Mouse (Mus musculus): ENCODE measurements around the gene Tmem50b. TPM values are rescaled to one million over a fixed set of nuclear protein-coding genes. Genes with fewer than 3 reads are reported as not detected.

Gene Tmem50b
- polyA plus RNA-seq, 1 experiment from 2014 or later = 38.7 TPM

DNA sequence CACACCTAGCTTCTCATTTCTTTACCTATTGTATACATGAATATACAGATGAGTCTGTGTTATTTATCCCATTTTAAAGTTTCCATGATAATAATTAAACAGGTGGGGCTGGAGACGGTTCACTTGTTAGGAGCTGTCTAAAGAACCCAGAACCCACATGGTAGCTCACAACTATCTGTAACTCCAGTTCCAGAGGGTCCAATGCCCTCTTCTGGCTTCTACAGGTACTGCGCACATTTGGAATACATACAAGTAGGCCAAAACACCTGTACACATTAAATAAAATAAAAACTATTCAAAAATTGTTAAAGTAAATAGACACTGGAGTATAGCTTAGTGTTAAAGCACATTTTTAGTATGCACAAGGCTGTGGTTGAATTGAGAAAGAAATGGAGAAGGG lies 15.3 kb downstream of the Tmem50b start:
- H3K4me3 ChIP-seq (replicated peaks) = no peak overlapping the region
- H3K4me1 ChIP-seq = no peaks in the 10 kb centered on the region
- WGBS = 80% methylated on average over 2 of the region's 2 CpGs
- H3K9ac ChIP-seq = no peak overlapping the region
- H3K4me2 ChIP-seq = no peak overlapping the region
- ATAC-seq (ENCODE audit: low FRiP score) = no peak
- H3K9me3 ChIP-seq = no peaks in the 10 kb centered on the region
- H3K36me3 ChIP-seq (replicated peaks) = peaks cover 29% of the 10 kb centered on the region
- H3K27me3 ChIP-seq = no peaks in the 10 kb centered on the region
- H3K27ac ChIP-seq = no peak overlapping the region

DNA sequence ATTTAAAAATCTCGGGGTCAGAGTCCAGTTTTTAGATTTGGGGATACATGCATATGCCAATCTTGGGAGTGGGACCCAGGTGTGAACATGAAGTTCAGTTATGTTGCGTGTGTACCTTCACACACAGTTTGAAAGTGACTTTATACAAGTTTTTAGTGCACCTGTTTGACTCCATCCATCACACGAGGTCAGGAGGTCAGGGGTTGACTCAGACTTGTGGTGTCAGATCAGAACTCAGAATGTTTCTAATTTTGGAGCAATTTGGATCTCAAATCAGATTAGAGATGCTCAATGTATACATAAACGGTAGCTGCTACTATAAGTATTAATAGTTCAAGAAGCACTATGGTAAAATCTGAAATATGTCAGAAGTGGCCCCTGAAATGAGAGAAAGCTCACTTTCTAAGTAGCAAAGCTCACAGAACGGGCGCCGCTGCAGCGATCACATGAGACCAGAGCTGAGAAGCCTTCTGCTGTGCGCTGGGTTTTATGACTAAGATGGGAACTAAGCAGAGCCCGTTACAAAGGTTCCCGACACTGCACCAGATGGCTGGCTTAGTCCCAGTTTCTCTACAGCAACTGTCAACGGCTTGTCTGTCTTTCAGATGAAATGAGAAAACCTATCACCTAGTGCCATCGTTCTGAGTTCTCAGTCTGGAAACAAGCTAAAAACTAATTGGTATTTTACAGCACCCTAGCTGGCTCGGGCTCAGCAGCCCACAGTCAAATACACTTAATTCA lies 18.4 kb downstream of the Tmem50b start:
- Histone ChIP-seq H3K27me3 (no peaks in the 10 kb centered on the region), H3K27ac (no peak overlapping the region), H3K4me3 (replicated peaks) (no peak overlapping the region), H3K4me2 (no peak overlapping the region), H3K9me3 (no peaks in the 10 kb centered on the region), H3K36me3 (replicated peaks) (peaks cover 16% of the 10 kb centered on the region), H3K9ac (no peak overlapping the region), H3K4me1 (no peaks in the 10 kb centered on the region)
- WGBS = 79% methylated on average over 14 of the region's 14 CpGs
- no peak for ATAC-seq (ENCODE audit: low FRiP score)

DNA sequence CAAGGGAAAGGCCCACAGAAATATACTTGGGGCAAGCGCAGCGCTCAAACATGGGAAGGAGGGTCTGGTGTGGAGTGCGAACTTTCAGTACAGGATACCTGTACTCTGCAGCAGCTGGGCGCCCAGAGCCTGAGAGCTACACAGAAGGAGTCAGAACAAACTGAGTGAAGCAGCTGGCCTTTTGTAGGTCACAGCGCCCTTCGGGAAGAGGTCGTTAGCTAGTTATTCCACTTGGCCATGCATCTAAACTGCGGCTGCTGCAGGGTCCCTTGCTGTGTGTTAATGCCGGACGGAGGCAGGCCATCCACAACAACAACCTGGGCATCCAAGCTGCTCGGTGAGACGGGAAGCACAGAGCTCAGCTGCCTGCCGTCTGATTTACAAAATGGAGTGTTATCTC lies 22.4 kb downstream of the Tmem50b start:
- Histone ChIP-seq H3K4me2 (no peak overlapping the region), H3K9ac (no peak overlapping the region), H3K4me3 (replicated peaks) (no peak overlapping the region), H3K27ac (0 out of 2 replicates have a peak overlapping the region, but pooled peaks have one; percentile 13), H3K4me1 (no peaks in the 10 kb centered on the region), H3K36me3 (replicated peaks) (peaks cover 9% of the 10 kb centered on the region), H3K27me3 (no peaks in the 10 kb centered on the region), H3K9me3 (no peaks in the 10 kb centered on the region)
- ATAC-seq (ENCODE audit: low FRiP score) = no peak
- 57% methylated on average over 13 of the region's 13 CpGs for WGBS

DNA sequence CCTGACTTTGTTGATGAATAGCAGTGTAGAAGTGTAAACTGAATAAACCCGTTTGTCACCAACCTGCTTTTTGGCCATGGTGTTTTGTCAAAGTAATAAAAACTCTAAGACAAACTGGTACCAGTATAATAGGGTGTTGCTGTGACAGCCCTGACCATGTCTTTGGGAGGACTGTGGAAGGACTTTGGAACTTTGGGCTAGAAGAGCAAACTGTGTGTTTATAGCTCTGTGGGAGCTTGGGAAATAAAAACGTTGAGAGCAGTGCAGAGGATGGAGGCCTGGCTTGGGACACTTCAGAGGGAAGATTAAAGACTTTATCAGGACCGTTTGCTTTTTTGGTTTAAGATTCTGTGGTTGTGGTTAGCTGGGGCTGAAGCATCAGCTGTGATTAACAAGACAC lies 26.5 kb downstream of the Tmem50b start:
- Histone ChIP-seq H3K9me3 (no peaks in the 10 kb centered on the region), H3K27ac (no peak overlapping the region), H3K36me3 (replicated peaks) (peaks cover 9% of the 10 kb centered on the region), H3K4me1 (no peaks in the 10 kb centered on the region), H3K9ac (no peak overlapping the region), H3K27me3 (no peaks in the 10 kb centered on the region), H3K4me3 (replicated peaks) (no peak overlapping the region), H3K4me2 (no peak overlapping the region)
- ATAC-seq (ENCODE audit: low FRiP score) = no peak
- 78% methylated on average over 3 of the region's 3 CpGs for WGBS

DNA sequence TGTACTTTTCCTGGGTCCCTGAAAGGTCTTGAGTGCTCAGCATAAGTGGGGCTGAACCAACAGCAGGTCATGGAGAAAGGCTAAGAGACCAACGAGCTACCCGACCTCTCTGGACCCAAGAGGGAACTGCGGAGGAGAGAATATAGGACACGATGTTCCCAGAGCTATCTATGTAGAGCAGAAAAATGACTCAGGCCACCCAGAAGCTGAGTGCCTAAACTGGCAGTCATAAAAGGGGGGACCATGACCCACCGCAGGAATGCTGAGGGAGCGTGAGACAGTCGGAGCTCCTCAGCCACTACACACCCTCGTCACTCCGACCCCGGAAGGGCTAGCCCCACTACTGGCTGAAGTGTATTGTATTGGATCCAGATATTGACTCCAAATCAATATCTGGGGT lies 28.6 kb downstream of the Tmem50b start:
- WGBS = 87% methylated on average over 10 of the region's 10 CpGs
- H3K36me3 ChIP-seq (replicated peaks) = peaks cover 4% of the 10 kb centered on the region; the same call in 1 of the 2 replicates

DNA sequence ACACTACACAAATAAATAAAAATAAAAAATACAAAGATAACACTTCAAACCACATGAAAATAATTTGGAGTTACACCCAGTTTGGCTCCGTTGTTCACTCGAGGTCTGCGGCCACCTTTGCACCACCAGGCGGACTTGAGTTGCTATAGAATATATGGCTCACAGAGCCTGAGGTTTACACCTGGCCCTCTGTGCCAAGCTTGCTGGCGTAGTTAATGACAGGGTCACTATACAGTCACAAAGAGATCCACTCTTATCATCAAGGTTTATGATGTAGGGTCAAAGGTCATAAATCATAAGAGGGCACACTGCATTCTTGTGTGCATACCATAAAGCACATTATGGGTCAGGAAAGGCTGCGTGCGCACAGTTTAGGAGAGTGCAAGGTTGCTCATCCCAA lies 31.6 kb downstream of the Tmem50b start:
- no peaks in the 10 kb centered on the region for H3K4me1 ChIP-seq
- ATAC-seq (ENCODE audit: low FRiP score) = no peak
- H3K4me2 ChIP-seq = no peak overlapping the region
- no peak overlapping the region for H3K27ac ChIP-seq
- 91% methylated on average over 7 of the region's 7 CpGs for WGBS
- H3K36me3 ChIP-seq (replicated peaks) = peaks cover 17% of the 10 kb centered on the region
- no peaks in the 10 kb centered on the region for H3K9me3 ChIP-seq
- no peaks in the 10 kb centered on the region for H3K27me3 ChIP-seq
- no peak overlapping the region for H3K4me3 ChIP-seq (replicated peaks)
- no peak overlapping the region for H3K9ac ChIP-seq

More for the DNA sequence above, 28.6 kb downstream of the Tmem50b start:
- H3K9me3 ChIP-seq = no peaks in the 10 kb centered on the region
- H3K4me2 ChIP-seq = no peak overlapping the region
- no peak overlapping the region for H3K9ac ChIP-seq
- ATAC-seq (ENCODE audit: low FRiP score) = no peak
- H3K4me3 ChIP-seq (replicated peaks) = no peak overlapping the region
- H3K27me3 ChIP-seq = no peaks in the 10 kb centered on the region
- H3K27ac ChIP-seq = no peak overlapping the region
- no peaks in the 10 kb centered on the region for H3K4me1 ChIP-seq

DNA sequence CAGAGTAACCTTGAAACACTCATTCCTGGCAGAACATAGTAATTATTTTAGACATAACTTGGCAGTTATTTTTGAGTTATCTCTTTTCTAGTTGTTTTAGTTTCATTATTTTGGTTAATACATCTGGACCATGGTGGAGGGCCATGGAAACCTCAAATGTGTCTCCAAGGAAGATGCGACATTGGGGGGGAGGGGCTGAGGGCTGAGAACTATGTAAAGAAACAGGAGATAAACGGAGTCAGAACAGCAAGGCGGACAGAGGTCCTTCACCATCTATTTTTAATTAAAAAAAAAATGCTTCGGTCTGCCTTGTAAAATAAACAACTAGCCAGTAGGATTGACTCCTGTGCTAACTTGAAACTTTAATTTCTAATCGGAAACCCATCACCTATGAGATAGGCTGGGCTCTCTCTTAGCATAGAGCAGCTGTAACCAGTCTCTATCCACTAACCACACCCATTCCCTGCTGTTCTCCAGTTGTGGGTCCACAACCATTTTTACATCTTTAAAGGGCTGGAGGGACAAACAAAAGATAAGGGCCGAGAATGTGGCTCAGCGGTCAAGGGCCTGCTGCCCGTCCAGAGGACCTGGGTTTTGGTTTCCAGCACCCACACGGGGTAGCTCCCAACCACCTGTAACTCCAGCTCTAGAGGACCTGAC lies 32.2 kb downstream of the Tmem50b start:
- 72% methylated on average over 9 of the region's 9 CpGs for WGBS
- no peak overlapping the region for H3K4me3 ChIP-seq (replicated peaks)

DNA sequence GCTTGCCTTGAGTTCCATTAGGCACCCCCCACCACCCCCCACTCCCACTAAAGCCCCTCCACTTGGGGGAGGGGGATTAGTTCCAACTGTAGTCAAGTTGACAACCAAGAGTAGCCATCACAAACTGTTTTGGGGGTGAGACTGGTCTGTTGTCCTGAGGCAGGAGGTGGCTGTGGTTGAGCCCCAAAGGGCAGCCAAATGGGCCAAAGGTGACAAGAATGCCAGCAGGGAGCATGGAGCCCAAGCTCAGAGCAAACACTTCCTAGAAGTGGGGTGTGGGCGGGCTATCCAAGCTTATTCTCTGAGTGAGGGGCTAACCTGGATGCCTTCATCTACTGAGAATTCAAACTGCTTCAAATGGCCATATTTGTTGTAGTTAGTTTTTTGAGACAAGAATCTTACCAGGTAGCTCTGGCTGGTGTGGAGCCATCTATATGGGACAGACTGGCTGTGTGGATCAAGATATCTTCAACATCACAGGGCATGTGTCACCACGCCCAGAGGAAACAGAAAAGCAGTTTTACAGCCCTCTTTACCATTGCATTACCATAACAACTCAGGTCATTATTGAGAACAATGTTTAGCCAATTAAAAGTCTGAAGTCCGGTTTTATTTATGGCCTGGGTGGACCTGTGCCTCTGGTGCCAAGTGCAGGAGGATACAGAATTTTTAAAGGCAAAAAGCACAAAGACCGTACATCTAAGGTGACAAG lies 32.9 kb downstream of the Tmem50b start:
- Histone ChIP-seq H3K27me3 (no peaks in the 10 kb centered on the region), H3K36me3 (replicated peaks) (peaks cover 17% of the 10 kb centered on the region), H3K4me2 (no peak overlapping the region), H3K27ac (no peak overlapping the region), H3K4me1 (no peaks in the 10 kb centered on the region), H3K9me3 (no peaks in the 10 kb centered on the region), H3K4me3 (replicated peaks) (no peak overlapping the region), H3K9ac (no peak overlapping the region)
- ATAC-seq (ENCODE audit: low FRiP score) = no peak
- WGBS = 86% methylated on average over 4 of the region's 4 CpGs

More for the DNA sequence above, 32.2 kb downstream of the Tmem50b start:
- Histone ChIP-seq H3K9me3 (no peaks in the 10 kb centered on the region), H3K27me3 (no peaks in the 10 kb centered on the region), H3K27ac (no peak overlapping the region), H3K4me2 (no peak overlapping the region), H3K9ac (no peak overlapping the region), H3K36me3 (replicated peaks) (peaks cover 17% of the 10 kb centered on the region), H3K4me1 (no peaks in the 10 kb centered on the region)
- ATAC-seq (ENCODE audit: low FRiP score) = no peak

DNA sequence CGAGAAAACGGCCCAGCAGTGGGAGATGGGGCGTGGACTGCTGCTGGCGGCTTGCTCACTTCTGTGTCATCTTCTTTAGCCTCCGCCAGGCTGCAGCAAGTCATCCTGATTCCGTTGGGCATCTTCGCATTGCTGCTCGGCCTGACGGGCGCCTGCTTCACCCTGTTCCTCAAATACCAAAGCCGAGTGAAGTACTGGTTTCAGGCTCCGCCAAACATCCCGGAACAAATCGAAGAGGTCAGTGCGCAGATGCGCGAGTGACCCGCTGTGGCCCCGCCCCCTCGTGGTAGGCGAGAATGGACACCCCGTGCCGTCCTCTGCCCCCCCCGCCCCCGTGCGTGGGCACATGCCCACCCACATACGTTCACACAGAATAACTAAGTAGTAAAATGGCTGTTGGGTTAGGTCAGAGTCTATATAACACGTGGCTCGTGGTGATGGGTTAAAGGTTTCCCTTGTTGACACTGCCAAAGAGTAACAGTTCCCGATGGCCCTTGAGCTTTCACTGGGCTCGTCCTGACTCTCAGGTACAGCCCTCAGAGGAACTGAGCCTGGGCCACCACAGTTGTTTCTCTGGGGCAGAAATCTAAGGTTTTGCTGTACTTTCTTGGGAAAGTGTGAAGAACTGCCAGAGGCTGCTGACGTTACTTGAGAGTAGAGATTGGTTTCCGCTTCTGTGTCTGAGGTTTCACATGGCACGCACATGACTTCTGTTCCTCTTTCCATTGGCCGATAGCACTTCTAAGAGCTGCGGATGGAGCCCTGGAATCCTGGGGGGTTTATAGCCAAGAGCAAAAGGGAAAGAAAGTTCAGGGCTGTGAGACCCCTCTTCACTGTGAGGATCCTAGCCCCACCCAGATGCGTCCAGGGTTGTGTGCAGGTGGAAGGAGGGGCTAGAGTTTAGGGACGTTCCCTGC lies 35.8 kb downstream of the Tmem50b start:
- Histone ChIP-seq H3K9me3 (no peaks in the 10 kb centered on the region), H3K4me2 (peak overlapping the region; percentile 26), H3K4me3 (replicated peaks) (no peak overlapping the region), H3K4me1 (no peaks in the 10 kb centered on the region), H3K36me3 (replicated peaks) (peaks cover 30% of the 10 kb centered on the region), H3K27ac (no peak overlapping the region), H3K27me3 (no peaks in the 10 kb centered on the region), H3K9ac (no peak overlapping the region)
- ATAC-seq (ENCODE audit: low FRiP score) = no peak
- 72% methylated on average over 38 of the region's 38 CpGs for WGBS

DNA sequence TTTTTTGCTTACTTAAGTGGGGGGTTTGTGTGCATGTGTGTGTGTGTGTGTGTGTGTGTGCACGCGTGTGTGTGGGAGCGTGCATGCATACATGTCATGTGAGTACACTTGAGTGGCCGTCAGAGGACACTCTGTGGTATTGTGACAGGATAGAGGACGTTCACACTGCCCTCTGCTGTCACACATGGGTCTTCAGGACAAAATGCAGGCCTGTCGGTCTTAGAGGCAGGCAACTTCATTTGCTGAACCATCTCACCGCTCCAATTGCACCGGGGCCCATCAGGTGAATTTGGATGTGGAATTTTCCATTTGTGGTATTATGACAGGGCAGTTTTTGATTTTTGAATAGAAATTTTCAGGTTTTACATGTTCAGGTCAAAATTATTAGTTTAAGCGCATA lies 36.5 kb downstream of the Tmem50b start:
- H3K9me3 ChIP-seq = no peaks in the 10 kb centered on the region
- H3K27ac ChIP-seq = no peak overlapping the region
- no peaks in the 10 kb centered on the region for H3K4me1 ChIP-seq
- no peaks in the 10 kb centered on the region for H3K27me3 ChIP-seq
- H3K9ac ChIP-seq = no peak overlapping the region
- H3K4me2 ChIP-seq = peak overlapping the region; percentile 26; the same call in 1 of the 2 replicates
- 53% methylated on average over 9 of the region's 9 CpGs for WGBS
- no peak for ATAC-seq (ENCODE audit: low FRiP score)
- H3K36me3 ChIP-seq (replicated peaks) = peaks cover 30% of the 10 kb centered on the region
- no peak overlapping the region for H3K4me3 ChIP-seq (replicated peaks)

DNA sequence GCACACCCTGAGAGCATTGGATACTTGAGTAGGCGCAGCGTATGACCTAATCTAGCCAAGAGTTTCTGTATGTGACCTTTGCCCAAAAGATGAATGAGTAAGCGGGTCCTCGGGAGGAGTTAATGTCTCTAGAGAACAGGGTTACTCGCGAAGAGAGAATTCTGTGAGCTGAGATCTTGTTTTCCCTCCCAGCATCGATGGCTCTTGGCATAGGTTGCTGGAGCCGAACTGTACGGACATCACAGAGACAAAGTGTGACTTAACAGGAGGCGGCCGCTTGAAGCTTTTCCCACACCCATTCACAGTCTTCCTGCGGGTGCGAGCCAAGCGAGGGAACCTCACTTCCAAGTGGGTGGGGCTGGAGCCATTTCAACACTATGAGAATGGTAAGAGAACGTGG lies 39.9 kb downstream of the Tmem50b start:
- Histone ChIP-seq H3K9ac (no peak overlapping the region), H3K4me3 (replicated peaks) (no peak overlapping the region), H3K4me2 (no peak overlapping the region), H3K9me3 (no peaks in the 10 kb centered on the region), H3K36me3 (replicated peaks) (peaks cover 24% of the 10 kb centered on the region; the same call in 1 of the 2 replicates), H3K4me1 (peaks cover 6% of the 10 kb centered on the region), H3K27ac (no peak overlapping the region), H3K27me3 (no peaks in the 10 kb centered on the region)
- WGBS = 94% methylated on average over 15 of the region's 15 CpGs
- no peak for ATAC-seq (ENCODE audit: low FRiP score)

DNA sequence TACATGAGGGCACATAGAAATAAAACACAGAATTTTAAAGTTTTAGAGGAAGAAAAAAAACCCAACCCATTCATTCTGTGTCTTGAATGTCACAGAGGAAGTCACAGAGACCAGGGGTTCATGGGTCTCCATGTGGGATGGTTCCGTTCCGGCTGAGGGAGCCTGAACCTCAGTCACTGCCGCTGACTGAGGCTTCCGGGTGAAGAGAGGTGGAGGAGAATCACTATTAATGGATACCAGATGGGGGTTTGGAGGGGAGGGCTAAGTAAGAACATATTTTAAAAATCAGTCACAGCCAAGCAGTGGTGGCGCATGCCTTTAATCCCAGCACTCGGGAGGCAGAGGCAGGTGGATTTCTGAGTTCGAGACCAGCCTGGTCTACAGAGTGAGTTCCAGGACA lies 40.4 kb downstream of the Tmem50b start:
- ATAC-seq (ENCODE audit: low FRiP score) = no peak
- WGBS = 90% methylated on average over 7 of the region's 7 CpGs

More for the DNA sequence above, 40.4 kb downstream of the Tmem50b start:
- Histone ChIP-seq H3K9me3 (no peaks in the 10 kb centered on the region), H3K4me1 (peaks cover 6% of the 10 kb centered on the region), H3K4me2 (no peak overlapping the region), H3K27ac (no peak overlapping the region), H3K36me3 (replicated peaks) (peaks cover 23% of the 10 kb centered on the region; the same call in 1 of the 2 replicates), H3K9ac (no peak overlapping the region), H3K4me3 (replicated peaks) (no peak overlapping the region), H3K27me3 (no peaks in the 10 kb centered on the region)

Data from forebrain, embryonic 12.5 days (tissue).